Mouse (Mus musculus): ENCODE results near the gene Glra4. TPM values are rescaled to one million over a fixed set of nuclear protein-coding genes. Genes with fewer than 3 reads are reported as not detected.

The Glra4 gene
- total and polyA plus RNA-seq, 2 experiments from 2014 or later: not detected

- 20% methylated on average over 5 of the region's 5 CpGs for WGBS
- no peak for ATAC-seq (ENCODE audit: insufficient read depth, low read depth)
- TF ChIP-seq EP300 (IDR thresholded peaks at IDR 0.05; ENCODE audit: low read depth) (no peak), CTCF (IDR thresholded peaks at IDR 0.05; ENCODE audit: low read depth) (peak; percentile 59)
Observed at GRCm38 (mm10) chrX:136742661-136743103, 37.3 kb downstream of the Glra4 start.

GRCm38 (mm10) chrX:136742241-136742640, 37.7 kb downstream of the Glra4 start:
- DNase-seq (ENCODE audit: low spot score): no peak
- H3K9me3 ChIP-seq (replicated peaks; ENCODE audit: control insufficient read depth, low read length): no peaks in the 10 kb centered on the region
- H3K36me3 ChIP-seq (replicated peaks; ENCODE audit: control insufficient read depth, insufficient read depth, low read length): no peaks in the 10 kb centered on the region
- peak overlapping the region; percentile 63 for H3K4me2 ChIP-seq (ENCODE audit: low read depth, low read length)
- no peak for TF ChIP-seq CTCF (IDR thresholded peaks at IDR 0.05; ENCODE audit: low read depth)
- peak overlapping the region; percentile 53; the same call in 1 of the 2 replicates for H3K9ac ChIP-seq (replicated peaks; ENCODE audit: low read depth, low read length)
- H3K4me3 ChIP-seq (ENCODE audit: low read depth, low read length): peak overlapping the region; percentile 55
- ATAC-seq (ENCODE audit: insufficient read depth, low read depth): no peak
- no peaks in the 10 kb centered on the region for H3K4me1 ChIP-seq (ENCODE audit: control insufficient read depth, insufficient read depth)
- WGBS: 23% methylated on average over 10 of the region's 10 CpGs
- H3K27me3 ChIP-seq (ENCODE audit: control insufficient read depth, insufficient read depth, low read length): no peaks in the 10 kb centered on the region
- H3K27ac ChIP-seq (ENCODE audit: low read depth): peak overlapping the region; percentile 93

More at GRCm38 (mm10) chrX:136742661-136743103, 37.3 kb downstream of the Glra4 start:
- Histone ChIP-seq H3K27me3 (ENCODE audit: control insufficient read depth, insufficient read depth, low read length) (no peaks in the 10 kb centered on the region), H3K9ac (replicated peaks; ENCODE audit: low read depth, low read length) (peak overlapping the region; percentile 53; the same call in 1 of the 2 replicates), H3K36me3 (replicated peaks; ENCODE audit: control insufficient read depth, insufficient read depth, low read length) (no peaks in the 10 kb centered on the region), H3K27ac (ENCODE audit: low read depth) (peak overlapping the region; percentile 93), H3K4me2 (ENCODE audit: low read depth, low read length) (peak overlapping the region; percentile 63), H3K4me3 (ENCODE audit: low read depth, low read length) (peak overlapping the region; percentile 55), H3K9me3 (replicated peaks; ENCODE audit: control insufficient read depth, low read length) (no peaks in the 10 kb centered on the region), H3K4me1 (ENCODE audit: control insufficient read depth, insufficient read depth) (no peaks in the 10 kb centered on the region)
- DNase-seq (ENCODE audit: low spot score): peak; percentile 60

- H3K9me3 ChIP-seq (replicated peaks; ENCODE audit: control insufficient read depth, low read length): no peaks in the 10 kb centered on the region
- H3K36me3 ChIP-seq (replicated peaks; ENCODE audit: control insufficient read depth, insufficient read depth, low read length): no peaks in the 10 kb centered on the region
- no peak for DNase-seq (ENCODE audit: low spot score)
- no peaks in the 10 kb centered on the region for H3K4me1 ChIP-seq (ENCODE audit: control insufficient read depth, insufficient read depth)
- 22% methylated on average over 40 of the region's 46 CpGs for WGBS
- H3K4me3 ChIP-seq (ENCODE audit: low read depth, low read length): peak overlapping the region; percentile 55
- peak overlapping the region; percentile 93 for H3K27ac ChIP-seq (ENCODE audit: low read depth)
- no peaks in the 10 kb centered on the region for H3K27me3 ChIP-seq (ENCODE audit: control insufficient read depth, insufficient read depth, low read length)
- TF ChIP-seq EP300 (IDR thresholded peaks at IDR 0.05; ENCODE audit: low read depth) (no peak), CTCF (IDR thresholded peaks at IDR 0.05; ENCODE audit: low read depth) (no peak)
- peak overlapping the region; percentile 63 for H3K4me2 ChIP-seq (ENCODE audit: low read depth, low read length)
- ATAC-seq (ENCODE audit: insufficient read depth, low read depth): peak; percentile 60
- H3K9ac ChIP-seq (replicated peaks; ENCODE audit: low read depth, low read length): peak overlapping the region; percentile 53; the same call in 1 of the 2 replicates
Observed at GRCm38 (mm10) chrX:136741651-136742201, 38.2 kb downstream of the Glra4 start.

- H3K27me3 ChIP-seq (ENCODE audit: control insufficient read depth, insufficient read depth, low read length): no peaks in the 10 kb centered on the region
Observed at GRCm38 (mm10) chrX:136740791-136741650, 38.9 kb downstream of the Glra4 start.

GRCm38 (mm10) chrX:136740087-136740790, 39.7 kb downstream of the Glra4 start:
- Histone ChIP-seq H3K36me3 (replicated peaks; ENCODE audit: control insufficient read depth, insufficient read depth, low read length) (peaks cover 6% of the 10 kb centered on the region; the same call in 1 of the 2 replicates), H3K9me3 (replicated peaks; ENCODE audit: control insufficient read depth, low read length) (no peaks in the 10 kb centered on the region), H3K4me1 (ENCODE audit: control insufficient read depth, insufficient read depth) (no peaks in the 10 kb centered on the region), H3K27me3 (ENCODE audit: control insufficient read depth, insufficient read depth, low read length) (no peaks in the 10 kb centered on the region), H3K4me2 (ENCODE audit: low read depth, low read length) (peak overlapping the region; percentile 59), H3K4me3 (ENCODE audit: low read depth, low read length) (peak overlapping the region; percentile 72), H3K27ac (ENCODE audit: low read depth) (peak overlapping the region; percentile 88), H3K9ac (replicated peaks; ENCODE audit: low read depth, low read length) (peak overlapping the region; percentile 76)
- ATAC-seq (ENCODE audit: insufficient read depth, low read depth) (no peak), DNase-seq (ENCODE audit: low spot score) (no peak)
- WGBS: 18% methylated on average over 15 of the region's 15 CpGs
- TF ChIP-seq EP300 (IDR thresholded peaks at IDR 0.05; ENCODE audit: low read depth): no peak
- no peak for TF ChIP-seq CTCF (IDR thresholded peaks at IDR 0.05; ENCODE audit: low read depth)

More at GRCm38 (mm10) chrX:136740791-136741650, 38.9 kb downstream of the Glra4 start:
- Histone ChIP-seq H3K9me3 (replicated peaks; ENCODE audit: control insufficient read depth, low read length) (no peaks in the 10 kb centered on the region), H3K9ac (replicated peaks; ENCODE audit: low read depth, low read length) (peak overlapping the region; percentile 76), H3K36me3 (replicated peaks; ENCODE audit: control insufficient read depth, insufficient read depth, low read length) (peaks cover 2% of the 10 kb centered on the region; the same call in 1 of the 2 replicates), H3K27ac (ENCODE audit: low read depth) (peak overlapping the region; percentile 93), H3K4me1 (ENCODE audit: control insufficient read depth, insufficient read depth) (no peaks in the 10 kb centered on the region), H3K4me3 (ENCODE audit: low read depth, low read length) (peak overlapping the region; percentile 72), H3K4me2 (ENCODE audit: low read depth, low read length) (peak overlapping the region; percentile 59)
- WGBS: 17% methylated on average over 39 of the region's 39 CpGs
- ATAC-seq (ENCODE audit: insufficient read depth, low read depth) (peak; percentile 95), DNase-seq (ENCODE audit: low spot score) (peak; percentile 94)
- TF ChIP-seq EP300 (IDR thresholded peaks at IDR 0.05; ENCODE audit: low read depth) (no peak), CTCF (IDR thresholded peaks at IDR 0.05; ENCODE audit: low read depth) (no peak)
